Mouse (Mus musculus) gastrocnemius, adult 2 months (tissue): ENCODE results near the gene Msx2. TPM values are rescaled to one million over a fixed set of nuclear protein-coding genes. Genes with fewer than 3 reads are reported as not detected.

ENCODE experiments used
- DNase-seq: peaks from one replicate; pipeline ENCODE4 v3.0.0; 2022
- H3K27ac ChIP-seq: fragments of 200-600 bp; 2 replicates; pipeline ENCODE4 v1.8.1; 2022; ENCODE audit warnings: mild to moderate bottlenecking
- H3K4me3 ChIP-seq: fragments of 200-600 bp; 2 replicates; pipeline ENCODE4 v1.8.1; 2022; ENCODE audit warnings: mild to moderate bottlenecking, moderate library complexity
- CTCF ChIP-seq: fragments of 200-600 bp; IDR thresholded peaks from 2 replicates; pipeline ENCODE4 v1.8.1; 2022; ENCODE audit warnings: antibody characterized with exemption, mild to moderate bottlenecking, moderate library complexity
- intact Hi-C: fragments of 180-260 bp; cut with DNase I; formaldehyde crosslinking; loops from one replicate; pipeline ENCODE4 v1.15.1; 2025
- total RNA-seq, 2 experiments: library from RNA; stranded (reverse); gene quantifications; 2 replicates each; pipeline ENCODE4 v1.2.3; 2021

Msx2 gene
- total RNA-seq, 2 experiments from 2014 or later = not detected

- H3K27ac ChIP-seq = no peak overlapping the region
- TF ChIP-seq CTCF = peak; percentile 22; the same call in 1 of the 2 replicates
- intact Hi-C loops = no loop called here
- no peak for DNase-seq
- peak overlapping the region; percentile 43 for H3K4me3 ChIP-seq
Measured at GRCm38 (mm10) chr13:53461855-53462648, 10.8 kb downstream of the Msx2 start.

- no peak for TF ChIP-seq CTCF
- DNase-seq = no peak
- H3K4me3 ChIP-seq = no peak overlapping the region
- H3K27ac ChIP-seq = no peak overlapping the region
- intact Hi-C loops = no loop called here
Measured at GRCm38 (mm10) chr13:53461346-53461745, 11.5 kb downstream of the Msx2 start.

GRCm38 (mm10) chr13:53458766-53459165 lies 14.1 kb downstream of the Msx2 start:
- no peak overlapping the region for H3K4me3 ChIP-seq
- H3K27ac ChIP-seq = no peak overlapping the region
- TF ChIP-seq CTCF = no peak
- intact Hi-C loops = no loop called here
- DNase-seq = no peak

- intact Hi-C loops = no loop called here
- no peak for DNase-seq
- TF ChIP-seq CTCF = no peak
- Histone ChIP-seq H3K27ac (no peak overlapping the region), H3K4me3 (no peak overlapping the region)
Measured at GRCm38 (mm10) chr13:53454794-53455672, 17.8 kb downstream of the Msx2 start.

GRCm38 (mm10) chr13:53453927-53454326 lies 18.9 kb downstream of the Msx2 start:
- DNase-seq = no peak
- intact Hi-C loops = no loop called here
- no peak for TF ChIP-seq CTCF
- H3K4me3 ChIP-seq = no peak overlapping the region
- H3K27ac ChIP-seq = no peak overlapping the region

GRCm38 (mm10) chr13:53447609-53448008 lies 25.3 kb downstream of the Msx2 start:
- TF ChIP-seq CTCF = peak; percentile 35
- H3K27ac ChIP-seq = no peak overlapping the region
- no peak for DNase-seq
- H3K4me3 ChIP-seq = no peak overlapping the region
- intact Hi-C loops = no loop called here

GRCm38 (mm10) chr13:53443602-53444001 lies 29.3 kb downstream of the Msx2 start:
- no peak overlapping the region for H3K4me3 ChIP-seq
- no peak overlapping the region for H3K27ac ChIP-seq
- peak; percentile 28 for TF ChIP-seq CTCF
- peak; percentile 25 for DNase-seq
- intact Hi-C loops = no loop called here

GRCm38 (mm10) chr13:53442168-53442980 lies 30.5 kb downstream of the Msx2 start:
- Histone ChIP-seq H3K4me3 (no peak overlapping the region), H3K27ac (no peak overlapping the region)
- peak; percentile 30 for TF ChIP-seq CTCF
- DNase-seq = no peak
- intact Hi-C loops = no loop called here

- H3K27ac ChIP-seq = no peak overlapping the region
- no peak overlapping the region for H3K4me3 ChIP-seq
- TF ChIP-seq CTCF = no peak
- no peak for DNase-seq
- intact Hi-C loops = no loop called here
Measured at GRCm38 (mm10) chr13:53441307-53442028, 31.4 kb downstream of the Msx2 start.

GRCm38 (mm10) chr13:53439957-53440356 lies 32.9 kb downstream of the Msx2 start:
- Histone ChIP-seq H3K4me3 (no peak overlapping the region), H3K27ac (no peak overlapping the region)
- DNase-seq = no peak
- TF ChIP-seq CTCF = no peak
- intact Hi-C loops = no loop called here

- no peak; the same call in 1 of the 2 replicates for TF ChIP-seq CTCF
- no peak overlapping the region for H3K27ac ChIP-seq
- DNase-seq = peak; percentile 73
- intact Hi-C loops = no loop called here
- H3K4me3 ChIP-seq = no peak overlapping the region
Measured at GRCm38 (mm10) chr13:53426507-53426906, 46.4 kb downstream of the Msx2 start.

- DNase-seq = no peak
- intact Hi-C loops = no loop called here
- Histone ChIP-seq H3K27ac (no peak overlapping the region), H3K4me3 (no peak overlapping the region)
- no peak for TF ChIP-seq CTCF
Measured at GRCm38 (mm10) chr13:53421189-53421588, 51.7 kb downstream of the Msx2 start.
